Mouse (Mus musculus) heart, embryonic 14.5 days (tissue): ENCODE results near the gene Fam69a. TPM values are rescaled to one million over a fixed set of nuclear protein-coding genes. Genes with fewer than 3 reads are reported as not detected.

ENCODE experiments used
- ATAC-seq: fragments of 200-750 bp; cut with Nextera tagmentation; 2 replicates; pipeline ENCODE4 v1.8.0; 2017; ENCODE audit warnings: low read depth, moderate TSS enrichment; ENCODE audit not compliant: insufficient number of reproducible peaks, insufficient read depth, low FRiP score
- H3K27ac ChIP-seq, 2 experiments: fragments of 200-500 bp in 1 of 2; fragments of 300-500 bp in 1 of 2; sonication (generic) in 1 of 2; replicated peaks in 1 of 2; 2 replicates each; pipeline ENCODE4 v1.5.1; 2012 to 2014; ENCODE audit warnings: low read depth in 2 of 2, low read length in 2 of 2, control low read depth in 1 of 2, mild to moderate bottlenecking in 1 of 2, mixed read lengths in 1 of 2; ENCODE audit not compliant: control insufficient read depth in 1 of 2, insufficient read depth in 1 of 2
- H3K27me3 ChIP-seq: fragments of 300-500 bp; sonication (generic); 2 replicates; pipeline ENCODE4 v1.6.1; 2014; ENCODE audit warnings: mild to moderate bottlenecking, low read length, control low read depth; ENCODE audit not compliant: control insufficient read depth, insufficient read depth
- H3K36me3 ChIP-seq: fragments of 300-500 bp; sonication (generic); 2 replicates; pipeline ENCODE4 v1.6.1; 2014; ENCODE audit warnings: mild to moderate bottlenecking, control low read depth, low read length, mixed read lengths; ENCODE audit not compliant: control insufficient read depth, insufficient read depth
- H3K4me1 ChIP-seq, 2 experiments: fragments of 200-500 bp in 1 of 2; fragments of 300-500 bp in 1 of 2; sonication (generic) in 1 of 2; 2 replicates each; pipeline ENCODE4 v1.6.1; 2012 to 2014; ENCODE audit warnings: low read length in 2 of 2, control low read depth in 1 of 2, mixed read lengths in 1 of 2; ENCODE audit not compliant: control insufficient read depth in 2 of 2, insufficient read depth in 2 of 2
- H3K4me2 ChIP-seq: fragments of 300-500 bp; sonication (generic); 2 replicates; pipeline ENCODE4 v1.6.1; 2014; ENCODE audit warnings: mild to moderate bottlenecking, low read length
- H3K4me3 ChIP-seq, 2 experiments: fragments of 200-500 bp in 1 of 2; fragments of 300-500 bp in 1 of 2; sonication (generic) in 1 of 2; 2 replicates each; pipeline ENCODE4 v1.5.1; 2012 to 2014; ENCODE audit warnings: low read length in 2 of 2, mild to moderate bottlenecking in 2 of 2, control low read depth in 1 of 2, low read depth in 1 of 2, moderate library complexity in 1 of 2; ENCODE audit not compliant: control insufficient read depth in 1 of 2, insufficient read depth in 1 of 2
- H3K9ac ChIP-seq: fragments of 300-500 bp; sonication (generic); 2 replicates; pipeline ENCODE4 v1.6.1; 2014; ENCODE audit warnings: mild to moderate bottlenecking, low read length
- H3K9me3 ChIP-seq: fragments of 300-500 bp; sonication (generic); 2 replicates; pipeline ENCODE4 v1.6.1; 2016; ENCODE audit warnings: low read length, control low read depth; ENCODE audit not compliant: control insufficient read depth
- WGBS: fragments of 180-500 bp; shearing (Covaris S2); extraction: QIAGEN DNeasy Blood & Tissue Kit; methylation state at CpG from one replicate; pipeline ENCODE4 v1.1.7; 2014; 5-methylcytosine and 5-hydroxymethylcytosine counted together
- polyA plus RNA-seq: library from polyadenylated mRNA; unstranded; fragments of >200 nt; fragmentation: Nextera tagmentation; extraction: Ambion mirVana; gene quantifications from 2 replicates; pipeline ENCODE4 v1.2.1, GENCODE M21; 2014

The Fam69a gene
- polyA plus RNA-seq, 1 experiment from 2014 or later = 19.8 TPM

DNA sequence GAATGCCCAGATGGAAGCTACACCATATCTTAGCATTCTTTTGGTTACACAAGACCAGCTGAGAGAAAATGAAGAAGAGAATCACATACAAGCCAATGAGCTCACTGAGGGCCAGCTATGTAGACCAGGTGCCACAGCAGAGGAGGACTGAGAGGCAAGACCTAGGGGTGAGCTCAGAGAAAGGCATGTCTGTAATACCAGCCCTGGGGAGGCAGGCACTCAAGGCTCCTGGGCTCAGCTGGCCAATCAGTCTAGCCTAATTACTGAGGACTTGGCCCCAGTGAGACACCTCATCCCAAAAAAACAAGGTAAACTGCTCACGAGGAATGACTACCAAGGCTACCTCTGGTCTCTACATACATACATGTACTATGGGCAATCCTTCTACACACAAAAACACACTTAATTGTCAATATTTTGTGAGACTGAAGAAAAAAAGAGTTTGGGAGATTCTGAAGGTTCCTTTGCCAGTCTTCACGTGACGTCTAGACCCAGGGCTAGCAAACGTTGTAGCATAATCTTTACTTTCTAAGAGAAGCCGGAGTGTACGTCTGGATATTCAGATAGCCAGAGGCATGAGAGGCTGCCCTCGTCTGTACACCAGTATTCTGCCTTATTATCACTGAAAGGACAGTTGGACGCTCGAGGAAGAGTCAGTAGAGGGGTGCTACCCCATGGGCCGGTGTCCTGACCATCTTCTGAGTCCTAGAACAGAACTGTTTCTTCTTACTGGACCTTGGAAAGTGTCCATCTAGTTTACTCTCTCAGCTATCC is 51.9 kb downstream of the Fam69a start:
- H3K4me1 ChIP-seq = 0 out of 4 replicates have a peak, but pooled peaks cover 0 to 5% of the 10 kb centered on the region in 2 experiments

GRCm38 (mm10) chr5:107933202-107933974 is 53.5 kb downstream of the Fam69a start:
- Histone ChIP-seq H3K4me2 (no peak overlapping the region), H3K36me3 (no peaks in the 10 kb centered on the region), H3K27ac (no peak overlapping the region), H3K9ac (no peak overlapping the region), H3K4me1 (no peaks in the 10 kb centered on the region), H3K9me3 (no peaks in the 10 kb centered on the region), H3K4me3 (no peak overlapping the region), H3K27me3 (no peaks in the 10 kb centered on the region)
- no peak for ATAC-seq
- 87% methylated on average over 4 of the region's 4 CpGs for WGBS

More for the DNA sequence above, 51.9 kb downstream of the Fam69a start:
- Histone ChIP-seq H3K4me2 (no peak overlapping the region), H3K4me3 (no peak overlapping the region), H3K36me3 (no peaks in the 10 kb centered on the region), H3K27me3 (no peaks in the 10 kb centered on the region), H3K27ac (no peak overlapping the region), H3K9ac (no peak overlapping the region), H3K9me3 (no peaks in the 10 kb centered on the region)
- no peak for ATAC-seq
- WGBS = 81% methylated on average over 10 of the region's 10 CpGs

- no peak overlapping the region for H3K9ac ChIP-seq
- H3K4me3 ChIP-seq = no peak overlapping the region
- H3K4me1 ChIP-seq = no peaks in the 10 kb centered on the region
- ATAC-seq = no peak
- H3K4me2 ChIP-seq = no peak overlapping the region
- no peaks in the 10 kb centered on the region for H3K27me3 ChIP-seq
- WGBS = 45% methylated on average over 2 of the region's 2 CpGs
- no peaks in the 10 kb centered on the region for H3K9me3 ChIP-seq
- no peaks in the 10 kb centered on the region for H3K36me3 ChIP-seq
- no peak overlapping the region for H3K27ac ChIP-seq
These were observed 54.3 kb downstream of the Fam69a start for GRCm38 (mm10) chr5:107932556-107932955.

DNA sequence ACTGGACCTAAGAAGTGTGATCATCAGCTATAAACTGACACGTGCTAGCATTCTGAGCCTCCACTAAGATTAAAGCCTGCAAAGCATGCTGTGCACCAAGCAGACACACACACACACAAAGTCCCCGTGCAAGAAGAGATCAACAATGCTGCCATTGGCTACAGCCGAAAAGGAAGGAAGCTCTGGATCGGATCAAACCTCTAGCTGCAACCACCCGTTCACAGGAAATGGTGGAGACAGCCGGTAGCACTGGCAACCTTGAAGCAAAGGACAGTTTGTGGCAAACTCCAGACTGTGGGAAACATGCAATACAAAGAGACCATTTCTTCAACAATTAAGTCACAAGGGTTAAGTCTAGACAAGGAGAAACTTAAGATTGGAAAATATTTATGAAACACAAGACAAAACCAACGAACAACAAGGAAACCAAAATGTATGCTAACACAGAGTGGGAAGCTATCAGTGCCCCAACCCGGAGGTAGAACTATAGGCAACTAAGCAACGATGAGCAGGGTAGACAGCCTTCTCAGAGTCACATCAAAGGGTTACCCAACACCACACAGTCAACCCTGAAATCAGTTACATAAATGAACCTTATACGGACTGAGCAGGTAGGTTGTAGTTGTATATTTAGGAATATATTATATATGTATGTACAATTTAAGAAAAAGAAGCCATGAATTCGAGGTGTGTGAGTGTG is 60.2 kb downstream of the Fam69a start:
- Histone ChIP-seq H3K9me3 (no peaks in the 10 kb centered on the region), H3K4me2 (no peak overlapping the region), H3K27me3 (no peaks in the 10 kb centered on the region), H3K4me3 (no peak overlapping the region), H3K36me3 (no peaks in the 10 kb centered on the region), H3K27ac (no peak overlapping the region), H3K4me1 (no peaks in the 10 kb centered on the region), H3K9ac (no peak overlapping the region)
- 60% methylated on average over 11 of the region's 11 CpGs for WGBS
- ATAC-seq = no peak

DNA sequence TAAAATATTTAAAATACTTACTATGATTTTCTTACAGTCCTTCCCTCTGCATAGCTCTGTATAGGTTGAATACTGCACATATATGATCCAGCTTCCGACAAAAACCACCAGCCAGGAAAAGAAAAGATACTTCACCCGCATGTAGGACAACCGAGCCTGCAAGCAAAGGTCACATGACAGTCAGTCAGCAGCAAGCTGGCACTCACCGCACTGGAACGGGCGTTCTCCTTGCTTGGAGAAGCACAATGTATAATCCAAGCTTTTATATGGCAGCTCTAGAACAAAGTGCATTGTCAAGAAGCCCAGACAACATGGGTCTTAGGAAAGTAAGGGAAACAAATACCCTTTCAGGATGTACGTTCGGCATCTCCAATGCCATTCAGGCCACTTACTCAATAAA is 62.3 kb downstream of the Fam69a start:
- WGBS = 79% methylated on average over 8 of the region's 8 CpGs
- ATAC-seq = no peak
- H3K4me3 ChIP-seq = no peak overlapping the region
- H3K27ac ChIP-seq = no peak overlapping the region
- H3K36me3 ChIP-seq = no peaks in the 10 kb centered on the region
- H3K4me2 ChIP-seq = no peak overlapping the region
- no peaks in the 10 kb centered on the region for H3K4me1 ChIP-seq
- H3K9me3 ChIP-seq = no peaks in the 10 kb centered on the region
- no peak overlapping the region for H3K9ac ChIP-seq
- no peaks in the 10 kb centered on the region for H3K27me3 ChIP-seq

GRCm38 (mm10) chr5:107922836-107923235 is 64.0 kb downstream of the Fam69a start:
- 81% methylated on average over 1 of the region's 1 CpGs for WGBS
- H3K9ac ChIP-seq = no peak overlapping the region

GRCm38 (mm10) chr5:107921400-107922252 is 65.3 kb downstream of the Fam69a start:
- Histone ChIP-seq H3K4me3 (no peak overlapping the region), H3K36me3 (no peaks in the 10 kb centered on the region), H3K9me3 (no peaks in the 10 kb centered on the region), H3K9ac (no peak overlapping the region), H3K27me3 (no peaks in the 10 kb centered on the region), H3K4me1 (no peaks in the 10 kb centered on the region), H3K27ac (no peak overlapping the region), H3K4me2 (no peak overlapping the region)
- 68% methylated on average over 2 of the region's 2 CpGs for WGBS
- no peak for ATAC-seq

More at GRCm38 (mm10) chr5:107922836-107923235, 64.0 kb downstream of the Fam69a start:
- Histone ChIP-seq H3K4me3 (no peak overlapping the region), H3K27me3 (no peaks in the 10 kb centered on the region), H3K4me1 (no peaks in the 10 kb centered on the region), H3K9me3 (no peaks in the 10 kb centered on the region), H3K4me2 (no peak overlapping the region), H3K27ac (no peak overlapping the region), H3K36me3 (no peaks in the 10 kb centered on the region)
- no peak for ATAC-seq
